Mouse (Mus musculus) limb, embryonic 12.5 days (tissue): Measurements from ENCODE around the gene Srsf3. TPM values are rescaled to one million over a fixed set of nuclear protein-coding genes. Genes with fewer than 3 reads are reported as not detected.

Source experiments
- polyA plus RNA-seq: library from polyadenylated mRNA; unstranded; fragments of >200 nt; fragmentation: Nextera tagmentation; extraction: Ambion mirVana; gene quantifications from 2 replicates; pipeline ENCODE4 v1.2.1, GENCODE M21; 2016

Srsf3 gene
- polyA plus RNA-seq, 1 experiment from 2014 or later = 826 TPM

Other genes with a start within 250 kb of the Srsf3 start
- 12.7 and 13.0 TPM in 2 replicates for gene Brpf3, start 231.5 kb upstream of the Srsf3 start, polyA plus RNA-seq
- gene Pnpla1, start 174.2 kb upstream of the Srsf3 start, polyA plus RNA-seq = not detected in 2 replicates
- gene 4930539E08Rik, start 117.3 kb upstream of the Srsf3 start, polyA plus RNA-seq = 0.16 and 0.23 TPM in 2 replicates
- 0.28 TPM in 1 of 2 replicates, not detected in the other for gene Pxt1, start 88.8 kb upstream of the Srsf3 start, polyA plus RNA-seq
- 123 and 125 TPM in 2 replicates for gene Kctd20, start 80.7 kb upstream of the Srsf3 start, polyA plus RNA-seq
- 135 and 149 TPM in 2 replicates for gene Stk38, start 24.6 kb upstream of the Srsf3 start, polyA plus RNA-seq
- 54.1 and 59.9 TPM in 2 replicates for gene Cdkn1a, start 58.3 kb downstream of the Srsf3 start, polyA plus RNA-seq
- 0.14 and 0.26 TPM in 2 replicates for gene Rab44, start 81.5 kb downstream of the Srsf3 start, polyA plus RNA-seq
- 5.6 and 6.4 TPM in 2 replicates for gene Cpne5, start 205.5 kb downstream of the Srsf3 start, polyA plus RNA-seq
- 175 and 178 TPM in 2 replicates for gene Ppil1, start 231.6 kb downstream of the Srsf3 start, polyA plus RNA-seq
- gene BC004004, start 236.2 kb downstream of the Srsf3 start, polyA plus RNA-seq = 45.7 and 52.8 TPM in 2 replicates